Mouse (Mus musculus) hindbrain, embryonic 15.5 days (tissue): ENCODE results near the gene Chd9. TPM values are rescaled to one million over a fixed set of nuclear protein-coding genes. Genes with fewer than 3 reads are reported as not detected.
"Not testable (repeated sequence)": the region's sequence is repeated elsewhere in the genome, so short reads cannot be mapped to it uniquely, and the experiment has no call there.

Experiments
- ATAC-seq: fragments of 200-750 bp; cut with Nextera tagmentation; 2 replicates; pipeline ENCODE4 v1.8.0; 2017; ENCODE audit warnings: low read depth, moderate number of reproducible peaks, moderate TSS enrichment; ENCODE audit not compliant: low FRiP score
- H3K27ac ChIP-seq: fragments of 300-500 bp; sonication (generic); replicated peaks from 2 replicates; pipeline ENCODE4 v1.5.1; 2015; ENCODE audit warnings: mild to moderate bottlenecking, inconsistent platforms
- H3K27me3 ChIP-seq: fragments of 300-500 bp; sonication (generic); 2 replicates; pipeline ENCODE4 v1.6.1; 2015; ENCODE audit warnings: control low read depth, inconsistent platforms
- H3K36me3 ChIP-seq: fragments of 300-500 bp; sonication (generic); 2 replicates; pipeline ENCODE4 v1.6.1; 2015; ENCODE audit warnings: control low read depth, inconsistent platforms
- H3K4me1 ChIP-seq: fragments of 300-500 bp; sonication (generic); replicated peaks from 2 replicates; pipeline ENCODE4 v1.6.1; 2015; ENCODE audit warnings: control low read depth, inconsistent platforms
- H3K4me2 ChIP-seq: fragments of 300-500 bp; sonication (generic); 2 replicates; pipeline ENCODE4 v1.6.1; 2015; ENCODE audit warnings: moderate library complexity, mild to moderate bottlenecking, inconsistent platforms
- H3K4me3 ChIP-seq: fragments of 300-500 bp; sonication (generic); 2 replicates; pipeline ENCODE4 v1.5.1; 2015; ENCODE audit warnings: mild to moderate bottlenecking, inconsistent platforms
- H3K9ac ChIP-seq: fragments of 300-500 bp; sonication (generic); 2 replicates; pipeline ENCODE4 v1.6.1; 2015; ENCODE audit warnings: inconsistent platforms
- H3K9me3 ChIP-seq: fragments of 300-500 bp; sonication (generic); 2 replicates; pipeline ENCODE4 v1.6.1; 2016; ENCODE audit warnings: control low read depth, inconsistent platforms
- WGBS: fragments of 180-500 bp; shearing (Covaris S2); methylation state at CpG from one replicate; pipeline ENCODE4 v1.1.7; 2015; 5-methylcytosine and 5-hydroxymethylcytosine counted together
- polyA plus RNA-seq: library from polyadenylated mRNA; unstranded; fragments of >200 nt; fragmentation: Nextera tagmentation; extraction: Ambion mirVana; gene quantifications from 2 replicates; pipeline ENCODE4 v1.2.1, GENCODE M21; 2015

The Chd9 gene
- polyA plus RNA-seq, 1 experiment from 2014 or later = 100 TPM

- Histone ChIP-seq H3K27ac (no peak overlapping the region), H3K4me3 (no peak overlapping the region), H3K9me3 (no peaks in the 10 kb centered on the region), H3K4me1 (no peaks in the 10 kb centered on the region), H3K36me3 (no peaks in the 10 kb centered on the region), H3K27me3 (no peaks in the 10 kb centered on the region), H3K4me2 (no peak overlapping the region), H3K9ac (no peak overlapping the region)
- 90% methylated on average over 2 of the region's 2 CpGs for WGBS
- no peak for ATAC-seq
These were observed 73.8 kb downstream of the Chd9 start for GRCm38 (mm10) chr8:90902002-90902401.

GRCm38 (mm10) chr8:90904171-90904706, 76.1 kb downstream of the Chd9 start:
- WGBS = 59% methylated on average over 2 of the region's 2 CpGs
- no peak for ATAC-seq
- Histone ChIP-seq H3K36me3 (no peaks in the 10 kb centered on the region), H3K27ac (no peak overlapping the region), H3K9me3 (no peaks in the 10 kb centered on the region), H3K4me3 (no peak overlapping the region), H3K4me2 (no peak overlapping the region), H3K4me1 (peaks cover 11% of the 10 kb centered on the region), H3K27me3 (no peaks in the 10 kb centered on the region), H3K9ac (no peak overlapping the region)

GRCm38 (mm10) chr8:90906922-90907321, 78.8 kb downstream of the Chd9 start:
- H3K9me3 ChIP-seq = no peaks in the 10 kb centered on the region
- no peak overlapping the region for H3K27ac ChIP-seq
- 93% methylated on average over 4 of the region's 4 CpGs for WGBS
- peak overlapping the region; percentile 88 for H3K4me3 ChIP-seq
- no peak overlapping the region for H3K9ac ChIP-seq
- peaks cover 15% of the 10 kb centered on the region for H3K4me1 ChIP-seq
- H3K4me2 ChIP-seq = peak overlapping the region; percentile 97
- no peaks in the 10 kb centered on the region for H3K27me3 ChIP-seq
- ATAC-seq = no peak
- no peaks in the 10 kb centered on the region for H3K36me3 ChIP-seq

- Histone ChIP-seq H3K36me3 (no peaks in the 10 kb centered on the region), H3K4me2 (peak overlapping the region; percentile 97), H3K9ac (peak overlapping the region; percentile 80), H3K4me3 (peak overlapping the region; percentile 88), H3K27me3 (no peaks in the 10 kb centered on the region), H3K9me3 (no peaks in the 10 kb centered on the region), H3K27ac (peak overlapping the region; percentile 92), H3K4me1 (peaks cover 15% of the 10 kb centered on the region)
- WGBS = 21% methylated on average over 10 of the region's 10 CpGs
- no peak for ATAC-seq
These were observed 79.3 kb downstream of the Chd9 start for GRCm38 (mm10) chr8:90907516-90907847.

GRCm38 (mm10) chr8:90907848-90908551, 79.8 kb downstream of the Chd9 start:
- Histone ChIP-seq H3K4me2 (peak overlapping the region; percentile 97), H3K9me3 (no peaks in the 10 kb centered on the region), H3K9ac (peak overlapping the region; percentile 80), H3K4me3 (peak overlapping the region; percentile 88), H3K36me3 (no peaks in the 10 kb centered on the region), H3K4me1 (peaks cover 15% of the 10 kb centered on the region), H3K27ac (peak overlapping the region; percentile 92), H3K27me3 (no peaks in the 10 kb centered on the region)
- WGBS = under 1% methylated on average over 45 of the region's 89 CpGs
- peak; percentile 98 for ATAC-seq

GRCm38 (mm10) chr8:90908580-90909471, 80.7 kb downstream of the Chd9 start:
- peak; percentile 25 for ATAC-seq
- peak overlapping the region; percentile 80 for H3K9ac ChIP-seq
- WGBS = 1% methylated on average over 63 of the region's 89 CpGs
- H3K4me2 ChIP-seq = peak overlapping the region; percentile 97
- H3K27ac ChIP-seq = peak overlapping the region; percentile 92
- no peaks in the 10 kb centered on the region for H3K27me3 ChIP-seq
- H3K9me3 ChIP-seq = no peaks in the 10 kb centered on the region
- H3K36me3 ChIP-seq = no peaks in the 10 kb centered on the region
- peaks cover 15% of the 10 kb centered on the region for H3K4me1 ChIP-seq
- peak overlapping the region; percentile 88 for H3K4me3 ChIP-seq

GRCm38 (mm10) chr8:90923158-90923905, 95.2 kb downstream of the Chd9 start:
- Histone ChIP-seq H3K9me3 (no peaks in the 10 kb centered on the region), H3K4me2 (no peak overlapping the region), H3K27ac (no peak overlapping the region), H3K36me3 (peaks cover 5% of the 10 kb centered on the region; the same call in 1 of the 2 replicates), H3K4me1 (no peaks in the 10 kb centered on the region), H3K27me3 (no peaks in the 10 kb centered on the region), H3K4me3 (no peak overlapping the region), H3K9ac (no peak overlapping the region)
- no peak for ATAC-seq
- WGBS = 86% methylated on average over 3 of the region's 3 CpGs

- Histone ChIP-seq H3K4me3 (no peak overlapping the region), H3K4me2 (no peak overlapping the region), H3K27ac (no peak overlapping the region), H3K36me3 (peaks cover 8% of the 10 kb centered on the region; the same call in 1 of the 2 replicates), H3K9me3 (no peaks in the 10 kb centered on the region), H3K4me1 (no peaks in the 10 kb centered on the region), H3K9ac (no peak overlapping the region), H3K27me3 (no peaks in the 10 kb centered on the region)
- 79% methylated on average over 1 of the region's 1 CpGs for WGBS
- ATAC-seq = no peak
These were observed 100.3 kb downstream of the Chd9 start for GRCm38 (mm10) chr8:90928412-90928811.

- H3K4me3 ChIP-seq, H3K27ac ChIP-seq, H3K36me3 ChIP-seq, H3K9ac ChIP-seq, H3K27me3 ChIP-seq, ATAC-seq, H3K4me2 ChIP-seq, H3K4me1 ChIP-seq, H3K9me3 ChIP-seq: not testable (repeated sequence)
These were observed 102.0 kb downstream of the Chd9 start for GRCm38 (mm10) chr8:90930125-90930524.

GRCm38 (mm10) chr8:90932934-90933333, 104.8 kb downstream of the Chd9 start:
- ATAC-seq = no peak
- Histone ChIP-seq H3K4me1 (no peaks in the 10 kb centered on the region), H3K27me3 (no peaks in the 10 kb centered on the region), H3K9ac (no peak overlapping the region), H3K36me3 (peaks cover 8% of the 10 kb centered on the region; the same call in 1 of the 2 replicates), H3K9me3 (no peaks in the 10 kb centered on the region), H3K4me2 (no peak overlapping the region), H3K4me3 (no peak overlapping the region), H3K27ac (no peak overlapping the region)
- whole genome bisulfite sequencing = 57% methylated on average over 11 of the region's 11 CpGs

- H3K4me2 ChIP-seq = no peak overlapping the region
- ATAC-seq = no peak
- H3K9me3 ChIP-seq = no peaks in the 10 kb centered on the region
- no peaks in the 10 kb centered on the region for H3K4me1 ChIP-seq
- peaks cover 8% of the 10 kb centered on the region; the same call in 1 of the 2 replicates for H3K36me3 ChIP-seq
- H3K9ac ChIP-seq = no peak overlapping the region
- 58% methylated on average over 1 of the region's 1 CpGs for WGBS
- H3K27me3 ChIP-seq = no peaks in the 10 kb centered on the region
- H3K4me3 ChIP-seq = no peak overlapping the region
- H3K27ac ChIP-seq = no peak overlapping the region
These were observed 106.6 kb downstream of the Chd9 start for GRCm38 (mm10) chr8:90934786-90935185.
